Mouse (Mus musculus) MN1 (cell line): ENCODE data around the gene Pqlc3.
A peak's percentile ranks its signal among the peaks of the same experiment; 100 is the strongest.
"Not testable (repeated sequence)": the region's sequence is repeated elsewhere in the genome, so short reads cannot be mapped to it uniquely, and the experiment has no call there.

ENCODE experiments used
- DNase-seq: peaks from one replicate; pipeline ENCODE4 v3.0.0-alpha.2; 2016; ENCODE audit warnings: low spot score

Gene Pqlc3

DNA sequence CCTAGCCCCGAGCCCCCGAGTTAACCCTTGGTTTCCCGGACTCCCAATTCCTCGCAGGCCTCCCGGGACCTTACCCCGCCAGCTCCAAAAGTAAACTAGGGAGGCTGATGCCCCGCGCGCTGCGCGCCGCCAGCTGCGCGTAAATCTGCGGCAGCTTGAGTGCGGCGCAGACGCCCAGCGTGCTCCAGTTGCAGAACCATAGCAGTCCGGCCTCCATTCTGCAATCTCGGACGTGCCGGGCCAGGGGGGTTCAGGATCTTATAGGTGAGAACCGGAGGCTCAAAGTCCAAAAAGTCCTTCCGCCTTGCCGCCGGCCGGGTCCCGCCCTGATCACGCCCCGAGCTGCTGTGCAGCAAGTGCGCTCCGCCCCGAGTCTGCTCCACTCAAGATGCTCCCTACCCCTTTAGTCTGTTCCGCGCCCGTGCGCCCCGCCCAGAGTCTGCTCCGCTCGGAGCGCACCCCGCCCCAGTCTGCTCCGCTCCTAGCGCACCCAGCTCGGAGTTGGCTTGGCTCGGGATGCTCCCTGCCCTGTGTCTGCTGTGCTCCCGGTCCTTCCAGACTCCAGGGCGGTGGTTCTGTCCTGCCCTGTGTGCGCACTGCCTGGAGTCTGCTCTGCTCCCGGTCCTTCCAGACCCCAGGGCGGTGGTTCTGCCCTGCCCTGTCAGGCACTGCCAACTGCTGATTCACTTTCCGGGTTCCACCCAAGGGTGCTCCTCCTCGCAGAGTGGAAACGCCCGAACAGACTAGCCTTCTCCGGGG, at the start of gene Pqlc3:
Gene Pqlc3 (minus strand): TSS at position 670 of the 759 bp plus-strand sequence.
- peak; percentile 93 for DNase-seq

DNA sequence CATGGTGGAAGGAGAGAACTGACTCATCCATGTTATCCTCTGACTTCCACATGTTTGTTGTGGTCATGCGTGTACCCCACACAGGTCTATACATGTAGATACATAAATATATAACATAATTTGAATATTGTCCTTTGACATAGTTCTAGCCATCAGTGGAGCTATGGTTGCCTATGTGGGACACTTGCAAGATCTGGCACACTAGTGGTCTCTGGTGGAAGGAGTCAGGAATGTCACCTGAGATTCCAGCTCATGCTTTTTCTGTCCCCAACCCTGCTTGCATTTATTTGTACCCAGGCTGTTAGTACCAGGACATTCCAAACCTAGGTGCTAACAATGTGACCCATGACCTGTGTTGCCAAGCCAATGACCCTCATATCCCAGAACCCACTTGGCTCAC, 49.6 kb upstream of the Pqlc3 start:
- no peak for DNase-seq

DNA sequence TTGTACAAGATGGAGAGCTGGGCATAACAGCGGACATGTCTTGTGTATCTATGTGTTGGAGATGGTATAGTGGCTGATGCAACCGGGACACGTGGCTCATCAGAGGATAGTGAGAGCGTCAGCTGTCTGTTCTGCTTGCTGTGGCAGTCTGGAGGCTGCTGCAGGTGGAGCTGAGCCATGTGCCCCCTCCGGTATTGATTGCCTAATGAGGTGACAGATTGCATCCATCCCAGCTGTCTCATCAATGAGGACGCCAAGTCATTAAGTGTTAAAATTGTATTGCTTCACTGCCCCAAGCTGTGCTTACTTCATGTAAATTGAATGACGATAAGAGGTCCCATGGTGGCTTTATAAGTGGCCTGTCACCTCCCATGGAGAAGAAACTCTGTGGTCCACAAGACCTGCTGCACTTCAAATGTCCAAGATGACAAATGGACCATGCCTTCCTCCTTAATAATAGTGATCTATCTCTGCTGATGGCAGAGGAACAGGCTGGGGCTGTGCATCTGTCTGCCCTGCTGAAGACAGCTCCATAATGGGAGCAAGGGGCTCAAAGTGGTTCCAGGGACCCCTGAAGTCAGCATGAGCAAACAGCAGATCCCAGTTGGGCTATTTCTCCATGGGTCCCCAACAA, 48.9 kb upstream of the Pqlc3 start:
- DNase-seq = no peak

DNA sequence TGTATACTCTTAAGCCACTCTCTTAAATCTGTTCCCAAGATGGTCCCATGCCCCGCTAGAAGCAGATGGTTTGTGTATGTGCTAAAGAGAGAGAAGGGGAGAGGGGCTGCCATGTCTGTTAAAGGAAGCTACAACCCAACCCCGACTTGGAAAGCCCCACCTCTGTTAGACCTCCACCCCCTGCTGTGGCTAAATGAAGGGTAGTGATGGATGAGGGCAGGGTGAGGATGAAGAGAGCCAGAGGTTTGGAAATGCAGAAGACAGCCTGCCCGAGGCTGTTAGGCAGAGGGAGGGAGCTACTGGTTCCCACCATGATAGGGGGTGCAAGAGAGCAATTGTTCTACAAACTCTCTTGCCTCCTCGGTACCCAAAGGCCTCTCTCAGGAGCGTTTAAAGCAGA, 43.1 kb upstream of the Pqlc3 start:
- DNase-seq = no peak

DNA sequence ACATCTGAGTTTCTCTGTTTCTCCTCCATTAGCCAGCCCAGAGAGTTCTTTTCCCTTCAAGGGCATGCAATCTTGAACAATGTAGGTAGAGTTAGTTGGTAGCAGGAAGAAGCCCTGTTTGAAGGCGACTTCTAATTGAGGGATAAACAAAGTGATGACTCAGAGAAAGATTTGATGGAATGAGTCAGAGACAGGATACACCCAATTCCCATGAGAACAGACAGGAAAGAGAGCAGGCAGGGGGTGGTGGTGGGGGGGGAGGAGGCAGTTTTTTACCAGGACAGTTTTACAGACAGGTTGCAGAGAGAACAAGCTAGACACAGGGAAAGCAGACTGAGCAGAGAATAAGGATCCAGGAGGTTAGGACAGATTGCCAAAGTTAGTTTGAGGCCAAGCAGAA, 40.4 kb upstream of the Pqlc3 start:
- peak; percentile 33 for DNase-seq

DNA sequence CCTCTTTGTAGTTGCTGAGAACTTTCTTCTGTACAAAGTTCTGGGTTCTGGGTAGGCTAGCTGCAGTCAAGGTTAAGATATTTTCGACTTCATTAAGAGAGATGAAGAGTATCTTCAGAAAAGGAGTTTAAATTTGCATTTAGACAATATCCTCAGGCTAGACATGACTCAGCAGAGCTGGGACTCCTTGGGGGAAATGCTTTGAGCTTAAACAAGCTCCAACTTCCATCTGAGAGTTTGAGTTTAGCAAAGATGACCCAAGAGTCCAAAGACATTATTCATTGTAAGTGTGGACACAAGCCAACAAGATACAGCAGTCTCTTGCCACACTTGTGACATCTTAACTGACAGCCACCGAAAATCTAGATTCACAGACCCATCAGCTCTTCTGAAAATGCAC, 39.2 kb upstream of the Pqlc3 start:
- DNase-seq = no peak

DNA sequence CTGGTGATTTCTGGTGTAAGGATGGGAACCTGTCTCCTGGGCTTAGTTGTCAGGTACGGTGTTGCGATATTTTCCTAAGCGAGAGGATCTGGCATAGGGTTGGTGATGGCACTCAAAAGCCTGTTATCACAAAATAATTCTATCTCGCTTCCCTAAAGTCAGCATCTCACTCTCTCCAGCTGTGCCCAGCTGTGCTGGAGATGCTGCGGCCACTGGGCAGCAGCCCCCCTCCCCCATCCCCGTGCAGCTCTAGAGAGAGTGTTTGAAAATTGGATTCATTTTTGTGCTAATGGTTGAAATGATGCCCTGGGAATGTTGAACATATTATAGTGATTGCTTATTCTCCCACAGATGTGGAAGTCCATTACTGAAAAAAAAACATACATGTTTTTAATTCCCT, 38.0 kb upstream of the Pqlc3 start:
- DNase-seq = no peak

DNA sequence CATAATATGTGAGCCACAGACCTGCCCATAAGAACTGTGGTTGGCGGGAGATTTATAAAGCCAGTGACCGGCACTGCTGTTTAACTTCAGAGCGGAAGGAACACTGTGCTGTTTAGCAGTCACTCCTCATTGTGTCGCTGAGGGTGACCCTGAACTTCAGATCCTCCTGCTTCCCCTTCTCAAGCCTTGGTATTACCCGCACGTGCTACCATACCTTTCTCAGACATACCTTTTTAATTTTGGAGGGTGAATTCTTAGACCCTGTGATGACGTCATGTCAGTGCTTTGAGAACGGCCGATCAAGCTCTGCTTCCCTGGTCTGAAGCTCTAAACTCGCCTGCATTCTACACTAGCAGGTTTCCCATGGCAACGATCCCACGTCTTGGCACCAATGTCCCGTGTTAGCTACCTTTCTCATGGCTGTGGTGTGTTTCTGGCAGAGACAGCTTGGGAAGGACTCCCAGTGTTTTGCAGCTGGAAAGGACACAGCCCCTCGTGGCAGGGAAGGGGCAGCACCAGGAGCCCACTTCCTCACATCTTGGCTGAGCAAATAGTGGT, 36.9 kb upstream of the Pqlc3 start:
- DNase-seq = no peak

DNA sequence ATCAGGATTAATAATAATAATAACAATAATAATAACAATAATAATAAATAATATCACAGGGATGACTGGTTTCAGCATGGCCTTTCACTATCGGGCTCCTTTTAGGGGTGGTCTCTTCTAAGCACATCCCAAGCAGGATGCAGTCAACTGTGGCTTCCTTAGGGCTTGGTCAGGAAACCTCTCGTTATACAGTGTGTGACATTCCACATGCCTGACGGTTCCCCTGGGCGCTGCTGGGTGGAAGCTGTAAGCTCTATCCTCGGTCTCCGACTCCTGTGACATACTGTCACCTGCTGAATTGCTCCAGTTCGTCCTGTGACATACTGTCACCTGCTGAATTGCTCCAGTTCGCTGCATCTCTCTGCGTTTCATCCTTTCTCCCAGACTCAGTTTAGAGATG, 36.3 kb upstream of the Pqlc3 start:
- no peak for DNase-seq

DNA sequence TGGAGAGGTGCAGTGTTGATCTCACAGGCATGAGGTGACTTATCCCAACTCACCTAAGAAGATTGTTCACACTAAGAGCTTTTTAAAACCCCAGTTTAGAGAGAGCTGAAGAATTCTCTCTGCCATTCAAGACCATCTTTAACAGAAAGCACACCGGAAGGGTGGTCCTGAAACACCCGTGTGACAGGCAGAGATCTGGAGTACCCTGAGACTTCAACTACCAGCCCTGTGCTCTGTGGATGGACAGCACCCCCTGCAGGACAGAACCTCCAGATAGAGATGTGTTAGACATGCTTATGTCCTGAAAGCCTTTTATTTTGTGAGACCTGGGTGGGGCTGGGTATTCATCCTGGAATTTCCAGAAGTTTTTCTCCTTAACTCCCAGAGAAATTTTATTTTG, 34.9 kb upstream of the Pqlc3 start:
- peak; percentile 48 for DNase-seq

DNA sequence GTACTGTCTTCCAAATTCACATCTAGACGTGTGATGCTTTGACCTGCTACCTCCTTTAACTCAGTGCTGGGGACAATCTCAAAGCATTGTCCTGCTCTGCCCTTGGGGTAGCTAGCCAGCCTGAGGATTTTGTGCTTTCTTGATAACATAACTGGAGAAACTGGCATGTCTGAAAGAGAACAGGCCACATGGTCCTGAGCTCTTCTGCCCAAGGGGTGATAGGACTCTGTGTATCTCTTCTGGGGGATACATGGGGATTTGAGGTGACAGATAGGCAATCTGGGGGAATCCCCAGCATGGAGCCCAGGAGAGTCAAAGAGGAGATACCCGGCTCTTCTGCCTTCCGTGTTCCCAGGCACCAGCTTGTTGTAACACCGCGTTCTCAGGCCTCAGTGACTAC, 34.5 kb upstream of the Pqlc3 start:
- no peak for DNase-seq

DNA sequence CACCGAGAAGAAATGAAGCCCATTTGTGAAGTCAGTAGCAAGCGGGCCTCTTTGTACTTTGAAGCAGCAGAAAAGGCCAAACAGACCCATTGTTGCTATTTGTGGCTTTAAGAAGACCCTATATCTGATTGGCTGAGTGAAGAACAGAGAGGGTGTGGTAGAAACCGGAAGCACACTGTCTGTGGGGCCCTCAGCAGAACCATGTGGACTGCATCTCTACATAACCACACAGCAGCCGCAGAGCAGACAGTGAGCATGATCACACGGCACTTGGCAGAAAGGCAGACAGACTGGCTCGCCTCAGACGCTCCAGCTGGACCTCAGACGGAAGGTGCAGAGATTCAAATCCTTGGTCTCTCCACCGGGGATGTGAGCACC, 33.2 kb upstream of the Pqlc3 start:
- peak; percentile 62 for DNase-seq

DNA sequence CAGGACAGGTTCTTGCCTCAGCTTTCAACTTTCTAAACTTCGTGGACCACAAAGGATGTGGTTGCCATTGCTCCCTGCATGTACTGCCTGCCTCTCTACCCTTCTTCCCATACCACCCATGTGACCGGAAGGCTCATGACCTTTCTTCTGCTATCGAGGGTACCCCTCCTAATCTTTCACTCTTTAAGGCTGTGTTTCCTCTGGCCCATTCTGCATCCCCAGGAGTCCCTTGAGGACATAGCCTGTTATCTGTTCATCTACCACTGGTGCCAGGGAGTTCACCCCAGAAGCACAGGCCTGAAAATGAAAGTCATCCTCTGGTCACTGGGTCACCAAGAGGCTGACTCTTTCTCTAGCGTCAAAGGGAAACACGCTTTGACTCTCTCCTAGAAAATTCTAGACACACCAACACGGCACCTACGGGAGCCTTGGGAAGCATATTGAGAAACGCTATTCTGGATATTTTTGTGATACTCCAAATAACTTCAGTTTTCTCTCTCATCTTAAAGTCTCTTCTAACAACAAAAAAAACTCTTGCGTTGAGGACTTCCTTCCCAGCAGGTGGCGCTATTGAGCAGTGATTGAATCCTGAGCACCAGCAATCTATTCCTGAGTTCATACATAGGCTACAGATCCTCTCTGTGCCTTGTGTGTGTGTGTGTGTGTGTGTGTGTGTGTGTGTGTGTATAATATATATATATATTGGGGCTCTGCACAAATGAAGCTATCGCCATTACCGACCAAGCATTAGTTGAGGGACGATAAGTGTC, 32.7 kb upstream of the Pqlc3 start:
- peak; percentile 86 for DNase-seq

DNA sequence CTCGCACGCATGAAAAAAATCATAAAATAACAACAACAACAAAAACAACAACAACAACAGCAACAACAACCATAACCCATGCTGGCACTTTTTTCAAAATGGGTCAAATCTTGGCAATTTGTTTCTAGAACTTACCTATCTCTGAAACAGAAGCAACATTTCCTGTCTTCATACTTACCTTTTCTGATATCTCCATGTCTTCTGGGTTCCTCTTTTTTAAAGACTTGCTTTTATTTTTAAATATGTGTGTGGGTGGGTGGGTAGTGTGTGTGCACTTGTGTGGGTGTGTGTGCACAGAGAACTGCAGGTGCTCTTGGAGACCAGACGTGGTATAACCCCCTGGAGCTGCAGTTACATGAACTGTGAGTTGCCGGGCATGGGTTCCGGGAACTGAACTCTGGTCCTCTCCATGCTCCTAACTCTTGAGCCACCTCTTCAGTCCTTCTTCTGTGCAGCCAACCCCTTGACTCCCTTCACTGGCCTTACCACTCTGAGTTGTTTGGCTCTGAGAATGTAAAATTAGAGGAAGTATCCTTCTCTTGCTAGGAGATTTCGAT, 24.4 kb upstream of the Pqlc3 start:
- DNase-seq = no peak

DNA sequence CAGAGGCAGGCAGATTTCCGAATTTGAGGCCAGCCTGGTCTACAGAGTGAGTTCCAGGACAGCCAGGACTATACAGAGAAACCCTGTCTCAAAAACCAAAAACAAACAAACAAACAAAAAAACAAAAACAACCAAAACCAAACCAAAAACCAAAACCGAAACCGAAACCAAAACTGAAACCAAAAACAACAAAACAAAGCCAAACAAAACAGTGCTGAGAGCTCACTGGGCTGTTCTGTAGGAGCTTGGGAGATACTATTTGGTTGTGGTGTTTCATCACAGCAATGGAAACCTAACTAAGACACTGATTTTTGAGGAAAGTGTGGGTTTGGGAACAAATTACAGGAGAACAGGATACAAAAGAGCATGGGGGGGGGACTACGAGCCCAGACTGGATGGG, 21.9 kb upstream of the Pqlc3 start:
- no peak for DNase-seq

DNA sequence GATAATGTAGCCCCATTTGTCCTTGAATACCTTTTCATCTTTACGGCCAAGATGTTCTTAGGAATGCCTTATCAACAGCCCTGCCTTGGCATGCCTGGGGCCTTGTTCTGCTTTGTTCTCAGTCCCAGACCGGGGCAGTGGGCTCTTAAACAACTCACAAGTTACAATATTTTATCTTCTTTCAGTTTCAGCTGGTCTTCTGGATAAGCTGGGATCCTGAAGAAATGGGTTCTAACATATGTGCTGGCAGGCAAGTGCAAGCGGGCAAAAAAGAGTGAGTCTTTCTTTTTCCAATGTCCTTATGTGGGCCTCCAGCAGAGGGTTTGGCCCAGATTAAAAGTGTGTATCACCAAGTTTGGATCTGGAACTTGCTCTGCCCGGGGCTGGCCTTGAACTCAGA, 20.9 kb upstream of the Pqlc3 start:
- DNase-seq = not testable (repeated sequence)

DNA sequence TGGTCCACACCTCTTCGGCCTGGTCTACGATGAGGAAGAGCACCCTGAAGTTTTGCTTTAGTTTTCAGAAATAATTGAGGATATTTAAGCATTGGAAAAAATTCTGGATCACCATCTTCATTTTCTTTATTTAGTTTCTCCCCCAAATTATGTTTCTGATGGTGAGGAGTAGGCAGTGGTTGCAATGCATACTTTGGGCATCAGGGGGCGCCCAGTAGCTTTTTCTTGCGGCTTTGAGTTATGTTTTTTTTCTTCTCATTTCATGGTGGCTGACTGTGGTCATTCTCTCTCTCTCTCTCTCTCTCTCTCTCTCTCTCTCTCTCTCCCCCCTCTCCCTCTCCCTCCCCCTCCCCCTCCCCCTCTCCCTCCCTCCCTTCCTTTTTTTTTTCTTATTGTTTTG, 18.3 kb upstream of the Pqlc3 start:
- peak; percentile 49 for DNase-seq

DNA sequence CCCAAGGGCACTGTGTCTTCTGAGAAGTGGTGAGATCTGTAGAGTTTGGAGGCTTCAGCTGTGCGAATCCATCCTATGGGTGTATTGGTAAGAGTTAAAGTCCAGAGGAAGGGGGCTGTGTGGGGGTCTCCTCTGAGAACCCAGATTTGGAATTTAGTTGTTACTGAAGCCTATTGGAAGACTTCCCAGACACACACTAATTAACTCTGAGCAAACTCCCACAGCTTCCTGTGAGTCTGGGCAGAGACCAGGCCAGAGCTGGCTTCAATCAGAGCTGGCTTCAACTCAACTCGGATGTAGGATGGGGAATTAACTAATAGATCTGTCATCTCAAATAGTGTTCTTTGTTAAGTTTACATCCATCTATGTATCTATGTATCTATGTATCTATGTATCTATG, 15.5 kb upstream of the Pqlc3 start:
- DNase-seq = no peak

DNA sequence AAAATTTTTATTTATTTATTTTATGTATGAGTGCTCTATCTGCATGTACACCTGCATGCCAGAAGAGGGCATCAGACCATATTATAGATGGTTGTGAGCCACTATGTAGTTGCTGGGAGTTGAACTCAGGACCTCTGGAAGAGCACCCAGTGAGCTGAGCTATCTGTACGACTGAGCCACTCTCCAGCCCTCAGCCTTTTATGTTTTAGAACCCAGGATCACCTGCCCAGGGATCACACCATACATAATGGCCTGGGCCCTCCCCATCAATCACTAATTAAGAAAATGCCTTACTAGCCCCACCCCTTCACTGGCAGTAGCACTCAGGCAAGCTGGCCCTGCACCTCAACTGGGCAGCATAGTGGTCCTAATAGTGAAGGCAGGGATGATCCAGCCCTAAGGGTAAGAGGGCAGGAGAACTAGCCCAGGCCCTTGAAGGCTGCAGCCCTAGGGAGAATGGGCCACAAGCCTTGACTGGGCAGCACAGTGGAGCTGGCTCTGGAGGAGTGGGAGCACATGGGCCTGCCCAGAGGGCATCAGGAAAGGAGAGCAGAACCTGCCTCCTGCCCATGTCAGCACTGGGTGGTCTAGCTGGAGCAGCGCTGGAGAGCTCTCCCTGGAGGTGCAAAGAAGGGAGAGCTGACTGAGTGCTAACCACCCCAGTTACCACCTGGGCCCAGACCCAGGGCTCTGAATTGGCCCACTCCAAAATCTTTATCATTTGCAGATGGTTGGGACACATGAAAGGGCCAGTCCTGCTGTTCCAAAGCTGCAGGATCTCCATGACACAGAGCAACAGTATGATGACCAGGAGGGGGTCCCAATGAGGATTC, 12.1 kb upstream of the Pqlc3 start:
- no peak for DNase-seq

DNA sequence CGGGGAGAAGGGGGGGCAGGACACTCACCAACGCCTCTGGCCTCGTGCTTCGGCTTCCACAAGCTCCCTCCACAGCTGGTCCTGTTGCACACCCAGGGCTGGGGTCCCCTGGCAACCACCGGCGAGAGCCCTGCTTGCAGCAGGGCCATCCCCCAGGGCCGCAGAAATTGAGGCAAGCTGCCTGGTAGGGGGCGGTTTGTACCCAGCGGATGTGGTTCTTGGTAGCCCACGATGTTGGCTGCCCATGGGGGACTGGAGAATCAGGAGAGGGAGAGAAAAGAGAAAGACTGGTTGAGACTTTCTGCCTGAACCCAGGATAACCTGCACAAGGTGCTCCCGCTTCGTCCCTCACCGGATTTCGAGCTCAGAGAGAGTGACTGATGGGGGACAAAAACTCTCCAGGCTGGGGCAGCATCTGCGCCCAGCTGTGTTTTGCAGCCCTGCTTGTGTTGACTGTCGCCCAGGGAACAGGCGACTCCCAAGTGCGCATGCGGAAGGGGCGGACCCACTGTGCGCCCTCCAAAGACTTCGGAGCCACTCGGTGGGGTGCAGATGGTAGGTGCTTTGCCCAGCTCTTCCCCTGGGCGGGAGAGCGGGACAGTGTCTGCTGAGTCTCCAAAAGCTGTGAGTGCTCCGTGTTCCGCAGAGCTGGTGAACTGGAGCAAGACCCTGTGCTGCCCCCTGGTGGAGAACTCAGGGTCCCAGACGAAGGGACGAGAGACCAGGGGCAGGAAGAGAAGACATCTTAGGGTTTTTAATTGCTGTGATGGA, 11.1 kb upstream of the Pqlc3 start, which contains the start of gene 2410004P03Rik:
Gene 2410004P03Rik (minus strand): TSS at position 628 of the 771 bp plus-strand sequence.
- DNase-seq = no peak

DNA sequence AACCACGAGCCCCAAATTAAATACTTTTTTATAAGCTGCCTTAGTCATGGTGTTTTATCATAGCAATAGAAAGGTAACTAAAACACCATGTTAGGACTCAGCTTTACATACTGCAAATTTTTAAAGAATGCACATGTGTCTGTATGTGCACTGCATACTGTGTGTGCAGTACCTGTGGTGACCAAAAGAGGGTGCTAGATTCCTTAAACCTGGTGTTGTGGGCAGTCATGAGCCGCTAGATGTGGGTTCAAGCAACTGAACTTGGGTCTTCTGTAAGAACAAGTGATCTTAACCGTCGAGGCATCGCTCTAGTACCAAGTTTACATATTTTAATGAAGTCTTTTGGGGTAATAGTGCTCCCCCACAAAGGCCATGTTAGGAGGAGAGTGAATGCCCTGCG, 9.3 kb upstream of the Pqlc3 start:
- DNase-seq = no peak
